Mouse (Mus musculus): ENCODE measurements around the gene Col9a3.

Gene Col9a3

DNA sequence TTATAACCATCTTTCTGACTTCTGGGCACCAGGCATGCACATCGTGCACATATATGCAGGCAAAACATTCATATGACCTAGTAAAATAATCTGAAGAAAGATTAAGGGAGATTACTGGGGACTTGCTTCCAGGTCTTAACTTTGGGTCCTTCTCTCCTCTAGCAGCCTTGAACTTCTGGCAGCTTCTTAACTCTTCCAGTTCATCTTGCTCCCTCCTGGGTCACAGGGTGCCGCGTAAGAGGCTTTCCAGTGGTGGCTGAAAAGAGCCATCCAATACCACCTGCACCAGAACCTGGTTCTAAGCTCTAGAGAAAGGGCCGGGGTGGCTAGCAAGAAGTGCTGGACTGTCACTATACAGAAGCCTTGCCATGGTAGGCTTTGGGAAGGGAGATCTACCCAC is at the start of gene Col9a3:
Gene Col9a3, plus strand, starts transcription at position 301 of the 400 bp plus-strand sequence.
- CTCF ChIA-PET: no interaction called here

DNA sequence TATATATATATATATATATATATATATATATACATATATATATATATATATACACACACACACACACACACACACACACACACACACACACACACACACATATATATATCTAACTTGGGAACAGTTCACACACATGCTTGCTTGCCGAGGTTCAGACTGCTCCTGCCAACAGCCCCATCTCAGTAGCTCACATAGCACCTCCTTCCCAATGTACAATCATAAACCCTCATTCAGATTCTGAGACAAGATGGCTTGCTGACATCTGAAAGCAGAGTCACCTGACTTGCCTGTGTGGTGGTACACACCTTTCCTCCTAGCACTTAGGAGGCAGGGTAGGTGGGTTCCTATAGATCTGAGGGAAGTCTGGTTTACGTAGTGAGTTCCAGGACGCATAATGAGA is 45.2 kb upstream of the Col9a3 start:
- CTCF ChIA-PET: no interaction called here

- CTCF ChIA-PET: no interaction called here
Measured at GRCm38 (mm10) chr2:180555219-180555618, 42.4 kb upstream of the Col9a3 start.

GRCm38 (mm10) chr2:180556470-180556869 is 41.1 kb upstream of the Col9a3 start:
- CTCF ChIA-PET: interaction anchor here (0.6 kb wide), 1 partner anchor 90 kb away, joined by 7 read pairs; no protein-coding TSS in a partner anchor

DNA sequence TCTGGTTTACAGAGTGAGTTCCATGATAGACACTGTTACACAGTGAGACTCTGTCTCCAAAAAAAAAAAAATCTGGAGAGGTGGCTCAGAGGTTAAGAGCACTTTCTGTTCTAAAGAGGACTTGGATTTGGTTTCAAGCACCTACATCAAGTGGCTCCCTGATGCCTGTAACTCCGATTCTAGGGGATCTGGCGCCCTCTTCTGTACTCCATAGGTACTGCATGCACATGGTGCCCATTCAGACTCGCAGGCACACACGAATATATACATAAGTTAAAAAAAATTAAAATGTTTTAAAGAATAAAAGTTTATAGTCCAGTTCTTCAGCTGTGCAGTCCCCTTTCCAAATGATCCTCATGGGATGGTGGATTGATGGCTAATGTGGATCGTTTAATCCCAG is 37.3 kb upstream of the Col9a3 start:
- CTCF ChIA-PET: no interaction called here

DNA sequence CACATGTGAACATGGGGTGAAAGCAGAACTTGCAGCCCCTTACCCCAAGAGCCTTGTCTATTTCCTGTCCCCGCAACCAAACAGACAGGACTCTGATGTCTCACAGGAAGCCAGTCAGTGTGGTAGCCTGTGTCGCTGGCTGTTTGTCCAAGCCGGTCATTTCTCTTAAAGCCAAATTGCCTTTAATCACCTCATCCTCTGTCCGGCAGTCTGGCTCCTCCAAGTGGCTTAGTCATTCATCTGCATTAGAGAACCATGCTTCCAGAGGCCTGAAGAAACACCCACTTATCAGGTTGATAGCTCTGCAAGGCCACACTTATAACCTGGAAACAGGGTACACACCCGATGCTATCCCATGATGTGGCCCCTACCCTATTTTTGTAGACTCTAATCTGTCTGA is 35.4 kb upstream of the Col9a3 start:
- CTCF ChIA-PET: interaction anchor here (0.5 kb wide), 1 partner anchor 161 kb away, joined by 10 read pairs; no protein-coding TSS in a partner anchor

- CTCF ChIA-PET: interaction anchor here (1.5 kb wide), 1 partner anchor 15 kb away, joined by 4 read pairs; no protein-coding TSS in a partner anchor
Measured at GRCm38 (mm10) chr2:180563296-180563695, 34.3 kb upstream of the Col9a3 start.

DNA sequence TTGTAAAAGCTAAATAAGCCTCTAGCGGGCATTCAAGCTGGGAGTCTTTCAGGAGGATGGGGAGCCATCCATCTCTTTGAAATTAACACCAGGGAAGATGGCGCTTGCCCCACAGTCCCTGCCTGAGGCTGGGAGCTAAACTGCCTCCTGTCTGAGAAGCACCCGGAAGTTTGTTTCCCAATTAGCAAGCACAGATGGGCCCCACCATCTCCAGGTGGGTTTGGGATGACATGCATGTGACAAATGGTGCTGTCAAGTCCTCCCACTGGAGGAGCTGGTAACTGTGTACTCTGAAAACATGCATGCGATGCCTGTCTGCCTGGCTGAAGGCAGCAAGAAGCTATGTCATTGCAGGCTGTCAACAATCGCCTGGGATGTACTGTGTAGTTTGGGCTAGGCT is 33.7 kb upstream of the Col9a3 start:
- CTCF ChIA-PET: interaction anchor here (1.5 kb wide), 1 partner anchor 15 kb away, joined by 4 read pairs; no protein-coding TSS in a partner anchor

DNA sequence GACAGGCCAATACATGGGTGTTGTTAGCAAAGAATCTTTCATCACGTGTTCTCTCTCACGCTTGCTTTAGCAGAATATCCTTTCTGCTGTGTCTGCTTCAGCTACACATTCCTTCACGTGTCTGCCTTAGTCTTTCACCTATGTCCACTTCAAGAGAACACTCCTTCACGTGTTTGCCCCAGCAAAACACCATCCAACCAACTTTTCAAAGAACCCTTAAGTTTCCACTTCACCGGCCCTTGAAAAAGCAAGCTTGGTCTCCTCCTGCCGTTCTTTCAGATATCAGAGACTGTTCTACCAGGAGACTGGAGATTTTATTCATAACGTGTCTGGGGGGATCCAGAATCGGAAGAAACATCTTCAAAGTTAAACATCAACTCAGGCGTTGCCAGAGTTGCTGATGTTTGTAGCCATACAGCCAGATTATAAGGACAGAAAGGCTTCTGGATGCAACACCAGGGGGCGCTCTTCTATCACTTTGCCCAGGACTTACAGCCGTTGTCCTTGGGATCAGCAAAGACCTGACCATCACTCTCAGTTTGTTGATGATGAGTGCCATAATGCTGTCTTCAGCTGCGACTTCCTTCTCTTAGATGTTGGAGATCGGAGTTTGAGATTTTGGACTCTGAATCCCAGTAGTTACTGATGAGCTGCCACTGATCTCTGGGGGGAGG is 31.2 kb upstream of the Col9a3 start:
- CTCF ChIA-PET: interaction anchor here (0.6 to 0.9 kb wide), 2 partner anchors 12 to 16 kb away, joined by 3 to 5 read pairs; no protein-coding TSS in a partner anchor

- CTCF ChIA-PET: interaction anchor here (0.6 kb wide), 1 partner anchor 30 kb away, joined by 4 read pairs; no protein-coding TSS in a partner anchor
Measured at GRCm38 (mm10) chr2:180569028-180569643, 28.5 kb upstream of the Col9a3 start.

- CTCF ChIA-PET: no interaction called here
Measured at GRCm38 (mm10) chr2:180576482-180576881, 21.1 kb upstream of the Col9a3 start.

DNA sequence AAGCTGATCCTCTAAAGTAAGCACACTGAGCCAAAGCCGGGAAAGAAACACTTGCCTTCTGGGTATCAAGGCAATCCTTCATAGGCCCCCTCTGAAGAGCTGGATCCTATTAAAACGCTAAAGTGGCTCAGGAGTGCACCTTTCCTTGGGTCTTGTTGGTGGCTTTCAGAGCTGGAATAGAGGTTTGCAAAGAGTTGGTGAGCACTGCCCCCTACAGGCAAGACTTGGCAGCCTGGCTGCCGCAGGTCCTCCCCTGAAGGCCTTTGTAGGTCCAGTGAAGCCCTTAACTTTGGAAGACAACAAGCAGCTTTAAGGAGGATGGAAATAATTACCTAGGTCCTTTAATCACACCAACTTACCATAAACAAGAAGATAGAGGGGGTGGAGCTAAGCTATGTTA is 18.9 kb upstream of the Col9a3 start:
- CTCF ChIA-PET: interaction anchor here (0.8 to 1.3 kb wide), 4 partner anchors 12 to 106 kb away, joined by 3 to 4 read pairs (median 4); no protein-coding TSS in a partner anchor

GRCm38 (mm10) chr2:180581002-180581401 is 16.6 kb upstream of the Col9a3 start, which contains the start of gene Mrgbp:
Mrgbp (plus strand) TSS chr2:180581304.
- CTCF ChIA-PET: interaction anchor here (0.9 to 1.3 kb wide), 3 partner anchors 9 to 12 kb away, joined by 3 read pairs; no protein-coding TSS in a partner anchor

DNA sequence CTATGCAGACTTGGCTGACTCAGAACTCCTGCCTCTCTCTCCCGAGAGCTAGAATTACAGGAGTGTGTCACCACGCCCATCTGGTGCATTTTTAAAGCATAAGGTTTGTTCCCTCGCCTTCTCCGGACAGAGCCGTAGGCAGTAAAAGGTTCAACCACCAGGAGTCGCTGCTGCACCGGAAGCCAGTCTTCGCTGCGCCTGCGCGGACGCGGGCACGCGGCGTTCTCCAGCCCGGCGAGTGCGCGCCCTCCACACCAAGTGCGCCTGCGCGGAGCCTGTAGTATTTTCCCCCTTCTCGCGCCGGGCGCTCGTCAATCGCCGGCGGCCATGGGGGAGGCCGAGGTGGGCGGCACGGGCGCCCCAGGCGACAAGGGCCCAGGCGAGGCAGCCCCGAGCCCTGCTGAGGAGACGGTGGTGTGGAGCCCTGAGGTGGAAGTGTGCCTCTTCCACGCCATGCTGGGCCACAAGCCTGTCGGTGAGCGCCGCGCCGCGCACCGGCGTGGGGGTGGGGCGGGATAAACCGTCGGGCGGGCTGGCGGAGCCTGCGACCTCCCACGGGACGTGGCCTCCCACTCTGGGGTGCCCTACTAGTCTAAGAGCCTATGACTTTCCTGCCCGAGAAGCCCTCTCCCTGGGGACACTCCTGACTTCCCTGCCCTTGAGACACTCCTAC is 15.0 kb upstream of the Col9a3 start:
- CTCF ChIA-PET: interaction anchor here (1.0 kb wide), 1 partner anchor 17 kb away, joined by 5 read pairs; no protein-coding TSS in a partner anchor

DNA sequence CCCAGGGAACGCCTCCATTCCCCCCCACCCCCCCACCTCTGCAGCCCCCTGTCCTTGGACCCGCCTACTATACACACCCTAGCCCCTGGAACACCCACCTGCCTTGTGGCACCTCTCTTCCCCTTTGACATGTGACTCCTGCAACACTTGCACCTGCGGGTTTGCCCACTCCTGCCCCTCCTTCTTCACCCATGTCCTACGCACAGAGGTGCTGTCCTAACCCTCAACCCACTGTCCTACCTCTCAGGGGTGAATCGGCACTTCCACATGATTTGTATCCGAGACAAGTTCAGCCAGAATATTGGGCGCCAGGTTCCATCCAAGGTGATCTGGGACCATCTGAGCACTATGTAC is 14.5 kb upstream of the Col9a3 start:
- CTCF ChIA-PET: no interaction called here

- CTCF ChIA-PET: no interaction called here
Measured at GRCm38 (mm10) chr2:180588736-180589122, 8.9 kb upstream of the Col9a3 start.

DNA sequence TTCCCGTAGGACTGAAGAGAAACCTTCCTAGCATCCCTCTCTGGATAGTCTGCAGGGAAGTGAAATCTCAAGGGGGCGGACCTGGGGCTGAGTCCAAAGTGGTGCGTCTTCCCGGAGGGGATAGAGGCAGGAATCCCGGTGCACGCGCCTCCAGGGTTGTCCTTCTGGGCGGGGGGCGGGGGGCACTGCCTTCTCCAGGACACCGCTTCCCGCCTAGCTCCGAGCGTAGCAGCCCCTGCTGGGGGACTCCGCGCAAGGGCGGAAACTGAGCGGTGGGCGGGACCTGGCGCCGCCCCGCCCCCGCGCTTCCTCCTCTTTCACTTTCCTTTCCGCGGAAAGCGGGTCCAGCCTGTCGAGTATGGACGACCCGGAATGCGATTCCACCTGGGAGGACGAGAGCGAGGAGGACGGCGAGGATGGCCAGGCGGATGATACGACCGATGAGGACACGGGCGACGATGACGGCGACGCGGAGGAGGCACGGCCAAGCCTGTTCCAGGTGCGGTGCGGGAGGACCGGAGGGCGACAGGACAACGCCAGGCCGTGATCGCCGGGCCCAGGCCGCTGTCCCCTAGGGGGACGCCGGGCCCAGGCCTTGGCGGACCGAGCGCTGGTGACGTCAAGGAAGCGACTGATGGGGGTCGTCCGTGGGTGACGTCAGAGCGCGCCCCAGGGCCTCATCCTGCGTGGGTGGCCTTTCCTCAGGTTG is 8.3 kb upstream of the Col9a3 start, which contains the start of gene Ogfr:
Gene Ogfr, plus strand, starts transcription at position 123 of the 709 bp plus-strand sequence.
- CTCF ChIA-PET: interaction anchor here (0.9 kb wide), 1 partner anchor 9 kb away, joined by 3 read pairs; no protein-coding TSS in a partner anchor

DNA sequence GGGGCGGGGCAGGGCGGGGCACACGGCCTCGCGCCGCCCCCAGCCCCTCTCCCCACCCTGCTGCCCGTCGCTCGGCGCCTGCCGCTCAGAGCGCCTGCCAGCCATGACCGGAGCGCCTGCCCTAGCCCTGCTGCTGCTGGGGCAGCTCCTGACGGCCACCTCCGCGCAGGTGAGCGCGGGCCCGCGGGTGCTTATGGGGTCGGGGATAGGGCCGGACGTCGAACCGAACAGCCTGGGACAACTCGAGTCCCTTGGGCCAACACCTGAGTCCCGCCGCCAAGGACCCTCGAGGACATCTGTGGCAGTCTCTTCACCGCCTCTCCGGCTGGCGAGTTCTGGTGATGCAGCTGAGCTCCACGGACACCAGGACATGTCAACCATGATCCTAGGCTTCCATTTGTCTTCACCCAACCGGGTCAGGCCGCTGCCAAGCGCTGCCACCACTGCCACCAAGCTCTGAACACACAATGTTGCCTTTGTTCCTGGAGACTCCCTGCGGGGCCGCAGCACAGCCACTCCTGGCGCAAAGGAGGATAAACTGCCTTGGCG is 641 bp downstream of the Col9a3 start:
- CTCF ChIA-PET: no interaction called here

GRCm38 (mm10) chr2:180600569-180601021 is 3.0 kb downstream of the Col9a3 start:
- CTCF ChIA-PET: no interaction called here

DNA sequence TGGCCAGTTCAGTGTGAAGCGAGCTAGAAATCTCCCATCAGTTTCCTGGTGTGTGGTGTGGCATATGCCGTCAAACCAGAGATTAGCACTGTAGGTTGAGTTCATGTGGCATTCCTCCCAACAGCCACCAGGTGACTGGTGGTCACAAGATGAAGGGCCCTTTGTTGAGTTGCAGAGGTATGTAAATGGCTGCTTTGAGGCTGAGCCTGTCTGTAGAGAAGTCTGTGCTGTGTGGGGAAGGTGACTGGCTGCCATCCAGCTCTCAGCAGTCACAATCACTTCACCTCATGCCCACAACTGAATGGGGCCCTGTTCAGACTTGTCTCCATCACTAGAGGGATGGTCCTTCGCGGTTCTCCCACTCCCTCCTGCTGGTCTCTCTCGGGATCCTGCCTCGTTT is 7.2 kb downstream of the Col9a3 start:
- CTCF ChIA-PET: no interaction called here

GRCm38 (mm10) chr2:180610283-180610682 is 12.7 kb downstream of the Col9a3 start:
- CTCF ChIA-PET: no interaction called here

Data from spleen, embryonic (tissue).